Comparison of ENCODE assay signal across 22 mouse cellular contexts in genomic region chr17:8674651-8675050, GRCm38 (mm10).
"Had no signal": no experiment of that assay in that cellular context is flagged by ENCODE, and none has a peak within 500 bp of the region (broad histone marks: within the 10 kb centered on the region; RNA-seq: fewer than 3 reads in every experiment).

No protein-coding gene starts in this region.

- H3K36me3 ChIP-seq: hindbrain, embryonic 13.5 days; hindbrain, embryonic 15.5 days; kidney, embryonic 15.5 days; limb, embryonic 13.5 days; limb, embryonic 15.5 days; liver, embryonic 12.5 days had no signal

- H3K9ac ChIP-seq: forebrain, postnatal 0 days; hindbrain, embryonic 13.5 days; hindbrain, embryonic 15.5 days; kidney, embryonic 15.5 days; limb, embryonic 13.5 days; limb, embryonic 15.5 days; liver, embryonic 12.5 days; liver, embryonic 14.5 days had no signal

- DNase-seq: forebrain, postnatal 0 days; gastrocnemius, postnatal 25 days; kidney, adult 11 months; kidney, adult 2 months; kidney, adult 9 months; kidney, postnatal 14 days; kidney, postnatal 36 days; layer of hippocampus, adult 9-11 months; layer of hippocampus, postnatal 36 days; left cerebral cortex, postnatal 4 days; lung, adult 18-20 months had no signal

- H3K4me3 ChIP-seq: heart, adult 2 months; hindbrain, embryonic 13.5 days; hindbrain, embryonic 15.5 days; kidney, embryonic 15.5 days; limb, embryonic 13.5 days; limb, embryonic 15.5 days; liver, embryonic 12.5 days had no signal

- ATAC-seq: forebrain, postnatal 0 days; hindbrain, postnatal 0 days; intestine, embryonic 16.5 days; liver, embryonic 12.5 days had no signal

- H3K27me3 ChIP-seq: hindbrain, embryonic 13.5 days; hindbrain, embryonic 15.5 days; kidney, embryonic 15.5 days; limb, embryonic 13.5 days; limb, embryonic 15.5 days; liver, embryonic 12.5 days had no signal

- H3K27ac ChIP-seq: heart, adult 2 months; hindbrain, embryonic 13.5 days; hindbrain, embryonic 15.5 days; hindbrain, postnatal 0 days; kidney, embryonic 15.5 days; kidney, postnatal 0 days; limb, embryonic 13.5 days; limb, embryonic 15.5 days; liver, embryonic 12.5 days; liver, embryonic 14.5 days had no signal

- H3K9me3 ChIP-seq: hindbrain, embryonic 13.5 days; hindbrain, embryonic 15.5 days; kidney, embryonic 15.5 days; limb, embryonic 13.5 days; limb, embryonic 15.5 days; liver, embryonic 12.5 days had no signal

- H3K4me1 ChIP-seq: hindbrain, embryonic 13.5 days; hindbrain, embryonic 15.5 days; kidney, embryonic 15.5 days; limb, embryonic 13.5 days; limb, embryonic 15.5 days; liver, embryonic 12.5 days had no signal

- H3K4me2 ChIP-seq: hindbrain, embryonic 13.5 days; hindbrain, embryonic 15.5 days; kidney, embryonic 15.5 days; limb, embryonic 13.5 days; limb, embryonic 15.5 days; liver, embryonic 12.5 days had no signal
